Mouse (Mus musculus): ENCODE measurements around the gene Apbb2. TPM values are rescaled to one million over a fixed set of nuclear protein-coding genes. Genes with fewer than 3 reads are reported as not detected.
A peak's percentile ranks its signal among the peaks of the same experiment; 100 is the strongest.

Gene Apbb2
- polyA plus RNA-seq, 1 experiment, result 27.7 TPM

- WGBS, result 58% methylated on average over 12 of the region's 12 CpGs
- peak; percentile 25 for DNase-seq
- Histone ChIP-seq H3K27me3 (replicated peaks; ENCODE audit: control insufficient read depth, insufficient read depth, low read length) (no peaks in the 10 kb centered on the region), H3K4me3 (ENCODE audit: insufficient read depth, low read depth, low read length) (no peak overlapping the region), H3K27ac (ENCODE audit: insufficient read depth, low read depth, low read length) (peak overlapping the region; percentile 27; the same call in 1 of the 2 replicates), H3K36me3 (ENCODE audit: control insufficient read depth, insufficient read depth, low read length) (no peaks in the 10 kb centered on the region), H3K4me1 (ENCODE audit: control insufficient read depth, insufficient read depth, low read length) (peaks cover 8% of the 10 kb centered on the region; the same call in 1 of the 2 replicates)
- TF ChIP-seq POLR2A (IDR thresholded peaks at IDR 0.05; ENCODE audit: low read depth, low read length) (no peak), CTCF (conservative IDR thresholded peaks at IDR 0.05; ENCODE audit: insufficient read depth, insufficient read length, low read depth, low read length) (no peak)
Measured at GRCm38 (mm10) chr5:66473599-66473998, 145.0 kb downstream of the Apbb2 start.

- no peaks in the 10 kb centered on the region for H3K27me3 ChIP-seq (replicated peaks; ENCODE audit: control insufficient read depth, insufficient read depth, low read length)
- H3K4me3 ChIP-seq (ENCODE audit: insufficient read depth, low read depth, low read length), result no peak overlapping the region
- no peak for TF ChIP-seq CTCF (conservative IDR thresholded peaks at IDR 0.05; ENCODE audit: insufficient read depth, insufficient read length, low read depth, low read length)
- no peak for TF ChIP-seq POLR2A (IDR thresholded peaks at IDR 0.05; ENCODE audit: low read depth, low read length)
- 58% methylated on average over 5 of the region's 5 CpGs for WGBS
- no peaks in the 10 kb centered on the region for H3K36me3 ChIP-seq (ENCODE audit: control insufficient read depth, insufficient read depth, low read length)
- peak; percentile 60 for DNase-seq
- H3K27ac ChIP-seq (ENCODE audit: insufficient read depth, low read depth, low read length), result peak overlapping the region; percentile 6; the same call in 1 of the 2 replicates
- peaks cover 8% of the 10 kb centered on the region; the same call in 1 of the 2 replicates for H3K4me1 ChIP-seq (ENCODE audit: control insufficient read depth, insufficient read depth, low read length)
Measured at GRCm38 (mm10) chr5:66470837-66471236, 147.7 kb downstream of the Apbb2 start.

GRCm38 (mm10) chr5:66469685-66470084 lies 148.9 kb downstream of the Apbb2 start:
- H3K27ac ChIP-seq (ENCODE audit: insufficient read depth, low read depth, low read length), result peak overlapping the region; percentile 12; the same call in 1 of the 2 replicates
- WGBS, result 30% methylated on average over 11 of the region's 11 CpGs
- no peak overlapping the region for H3K4me3 ChIP-seq (ENCODE audit: insufficient read depth, low read depth, low read length)
- H3K36me3 ChIP-seq (ENCODE audit: control insufficient read depth, insufficient read depth, low read length), result no peaks in the 10 kb centered on the region
- H3K4me1 ChIP-seq (ENCODE audit: control insufficient read depth, insufficient read depth, low read length), result peaks cover 8% of the 10 kb centered on the region; the same call in 1 of the 2 replicates
- no peaks in the 10 kb centered on the region for H3K27me3 ChIP-seq (replicated peaks; ENCODE audit: control insufficient read depth, insufficient read depth, low read length)
- no peak for TF ChIP-seq POLR2A (IDR thresholded peaks at IDR 0.05; ENCODE audit: low read depth, low read length)
- no peak for TF ChIP-seq CTCF (conservative IDR thresholded peaks at IDR 0.05; ENCODE audit: insufficient read depth, insufficient read length, low read depth, low read length)
- peak; percentile 85 for DNase-seq

GRCm38 (mm10) chr5:66468331-66469001 lies 150.1 kb downstream of the Apbb2 start:
- no peak for DNase-seq
- Histone ChIP-seq H3K4me1 (ENCODE audit: control insufficient read depth, insufficient read depth, low read length) (peaks cover 8% of the 10 kb centered on the region; the same call in 1 of the 2 replicates), H3K27ac (ENCODE audit: insufficient read depth, low read depth, low read length) (no peak overlapping the region), H3K36me3 (ENCODE audit: control insufficient read depth, insufficient read depth, low read length) (no peaks in the 10 kb centered on the region), H3K4me3 (ENCODE audit: insufficient read depth, low read depth, low read length) (no peak overlapping the region), H3K27me3 (replicated peaks; ENCODE audit: control insufficient read depth, insufficient read depth, low read length) (no peaks in the 10 kb centered on the region)
- no peak for TF ChIP-seq POLR2A (IDR thresholded peaks at IDR 0.05; ENCODE audit: low read depth, low read length)
- no peak for TF ChIP-seq CTCF (conservative IDR thresholded peaks at IDR 0.05; ENCODE audit: insufficient read depth, insufficient read length, low read depth, low read length)
- WGBS, result 84% methylated on average over 4 of the region's 4 CpGs

- H3K4me1 ChIP-seq (ENCODE audit: control insufficient read depth, insufficient read depth, low read length), result peaks cover 12% of the 10 kb centered on the region
- H3K36me3 ChIP-seq (ENCODE audit: control insufficient read depth, insufficient read depth, low read length), result no peaks in the 10 kb centered on the region; the same call in 1 of the 2 replicates
- peak; percentile 32 for DNase-seq
- WGBS, result 42% methylated on average over 8 of the region's 8 CpGs
- no peak overlapping the region for H3K27ac ChIP-seq (ENCODE audit: insufficient read depth, low read depth, low read length)
- TF ChIP-seq CTCF (conservative IDR thresholded peaks at IDR 0.05; ENCODE audit: insufficient read depth, insufficient read length, low read depth, low read length) (no peak), POLR2A (IDR thresholded peaks at IDR 0.05; ENCODE audit: low read depth, low read length) (no peak)
- no peaks in the 10 kb centered on the region for H3K27me3 ChIP-seq (replicated peaks; ENCODE audit: control insufficient read depth, insufficient read depth, low read length)
- H3K4me3 ChIP-seq (ENCODE audit: insufficient read depth, low read depth, low read length), result no peak overlapping the region
Measured at GRCm38 (mm10) chr5:66462665-66463064, 155.9 kb downstream of the Apbb2 start.

- Histone ChIP-seq H3K36me3 (ENCODE audit: control insufficient read depth, insufficient read depth, low read length) (no peaks in the 10 kb centered on the region; the same call in 1 of the 2 replicates), H3K27ac (ENCODE audit: insufficient read depth, low read depth, low read length) (peak overlapping the region; percentile 67), H3K4me1 (ENCODE audit: control insufficient read depth, insufficient read depth, low read length) (peaks cover 20% of the 10 kb centered on the region), H3K27me3 (replicated peaks; ENCODE audit: control insufficient read depth, insufficient read depth, low read length) (no peaks in the 10 kb centered on the region), H3K4me3 (ENCODE audit: insufficient read depth, low read depth, low read length) (no peak overlapping the region)
- 41% methylated on average over 5 of the region's 5 CpGs for WGBS
- TF ChIP-seq CTCF (conservative IDR thresholded peaks at IDR 0.05; ENCODE audit: insufficient read depth, insufficient read length, low read depth, low read length) (no peak), POLR2A (IDR thresholded peaks at IDR 0.05; ENCODE audit: low read depth, low read length) (no peak)
- peak; percentile 83 for DNase-seq
Measured at GRCm38 (mm10) chr5:66458851-66459250, 159.7 kb downstream of the Apbb2 start.

DNA sequence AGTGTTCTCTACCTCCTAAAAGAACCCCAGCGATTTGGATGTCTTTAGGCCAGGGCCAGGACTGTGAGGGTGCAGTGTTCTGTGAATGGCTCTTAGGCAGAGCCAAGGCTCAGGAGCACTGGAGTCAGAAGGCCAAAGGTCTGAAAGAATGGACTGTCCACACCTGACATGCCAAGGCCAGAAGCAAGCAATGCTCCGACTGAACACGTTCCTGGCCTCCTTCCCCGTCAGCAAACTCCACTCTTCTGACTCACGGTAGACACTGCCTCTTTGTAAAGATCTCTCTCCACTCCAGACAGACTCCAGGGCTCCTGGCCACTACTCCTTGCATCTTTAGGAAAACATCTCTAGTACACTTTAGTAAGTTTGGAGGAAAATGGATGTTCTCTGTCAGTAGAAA lies 163.3 kb downstream of the Apbb2 start:
- WGBS, result 51% methylated on average over 5 of the region's 5 CpGs
- no peak overlapping the region for H3K4me3 ChIP-seq (ENCODE audit: insufficient read depth, low read depth, low read length)
- no peaks in the 10 kb centered on the region; the same call in 1 of the 2 replicates for H3K36me3 ChIP-seq (ENCODE audit: control insufficient read depth, insufficient read depth, low read length)
- peak; percentile 87 for DNase-seq
- no peak overlapping the region for H3K27ac ChIP-seq (ENCODE audit: insufficient read depth, low read depth, low read length)
- H3K27me3 ChIP-seq (replicated peaks; ENCODE audit: control insufficient read depth, insufficient read depth, low read length), result no peaks in the 10 kb centered on the region
- H3K4me1 ChIP-seq (ENCODE audit: control insufficient read depth, insufficient read depth, low read length), result peaks cover 20% of the 10 kb centered on the region
- TF ChIP-seq POLR2A (IDR thresholded peaks at IDR 0.05; ENCODE audit: low read depth, low read length) (no peak), CTCF (conservative IDR thresholded peaks at IDR 0.05; ENCODE audit: insufficient read depth, insufficient read length, low read depth, low read length) (no peak)

Measured in kidney, adult 2 months (tissue).